8 mouse cellular contexts compared by ENCODE assay signal in genomic region chr9:110116353-110116976, GRCm38 (mm10). TPM values are rescaled to one million over a fixed set of nuclear protein-coding genes. Genes with fewer than 3 reads are reported as not detected.
DNase-seq lines count a peak whose midpoint lies in the region; ATAC-seq and TF ChIP-seq lines count a peak whose summit lies in the region.

No protein-coding gene starts in this region.

- no peak for DNase-seq in layer of hippocampus, adult 2 months (ENCODE audit: low spot score in 2 of 2)
- no peak for DNase-seq in layer of hippocampus, adult 18-20 months (ENCODE audit: low spot score in 2 of 2)
- no peak for DNase-seq in T-cell, adult 2 months (ENCODE audit: low spot score)
- no peak for DNase-seq in thymus, adult 18-20 months
- DNase-seq in cerebellum, adult 9-11 months, result no peak

- TF ChIP-seq CTCF in layer of hippocampus, adult 2 months (conservative IDR thresholded peaks at IDR 0.05), result no peak

- 7% methylated on average over 10 of the region's 10 CpGs for WGBS in hindbrain, embryonic 16.5 days
- WGBS in neural tube, embryonic 12.5 days, result 8% methylated on average over 10 of the region's 10 CpGs

- peak overlapping the region; percentile 93 for H3K9ac ChIP-seq in hindbrain, embryonic 16.5 days (ENCODE audit: low read depth, low read length)
- peak overlapping the region; percentile 94 for H3K9ac ChIP-seq in neural tube, embryonic 12.5 days

- peaks cover 13% of the 10 kb centered on the region for H3K36me3 ChIP-seq in hindbrain, embryonic 16.5 days (ENCODE audit: control insufficient read depth, insufficient read depth, low read length)
- peaks cover 27% of the 10 kb centered on the region for H3K36me3 ChIP-seq in neural tube, embryonic 12.5 days

- peak overlapping the region; percentile 96 for H3K27ac ChIP-seq in layer of hippocampus, adult 2 months
- 0 out of 2 replicates have a peak overlapping the region, but pooled peaks have one; percentile 1 for H3K27ac ChIP-seq in brown adipose tissue, adult 24 weeks (replicated peaks; ENCODE audit: low read depth, low read length)
- H3K27ac ChIP-seq in hindbrain, embryonic 16.5 days (ENCODE audit: low read depth, low read length), result peak overlapping the region; percentile 96
- peak overlapping the region; percentile 95 for H3K27ac ChIP-seq in neural tube, embryonic 12.5 days

- peak overlapping the region; percentile 92 for H3K4me3 ChIP-seq in layer of hippocampus, adult 2 months
- H3K4me3 ChIP-seq in brown adipose tissue, adult 24 weeks (ENCODE audit: insufficient read depth, low read depth, low read length), result peak overlapping the region; percentile 90
- H3K4me3 ChIP-seq in hindbrain, embryonic 16.5 days (ENCODE audit: low read length), result peak overlapping the region; percentile 79
- peak overlapping the region; percentile 84 for H3K4me3 ChIP-seq in neural tube, embryonic 12.5 days

- H3K27me3 ChIP-seq in hindbrain, embryonic 16.5 days (replicated peaks; ENCODE audit: control insufficient read depth, insufficient read depth, low read length), result no peaks in the 10 kb centered on the region
- H3K27me3 ChIP-seq in neural tube, embryonic 12.5 days (replicated peaks), result no peaks in the 10 kb centered on the region

- no peaks in the 10 kb centered on the region for H3K9me3 ChIP-seq in hindbrain, embryonic 16.5 days (ENCODE audit: control insufficient read depth, low read length)
- H3K9me3 ChIP-seq in neural tube, embryonic 12.5 days, result no peaks in the 10 kb centered on the region

- peak overlapping the region; percentile 59 for H3K4me2 ChIP-seq in hindbrain, embryonic 16.5 days (ENCODE audit: low read length)
- peak overlapping the region; percentile 81 for H3K4me2 ChIP-seq in neural tube, embryonic 12.5 days (replicated peaks)

- peaks cover 3% of the 10 kb centered on the region; the same call in 1 of the 2 replicates for H3K4me1 ChIP-seq in brown adipose tissue, adult 24 weeks (ENCODE audit: control insufficient read depth, insufficient read depth, insufficient read length, low read length)
- H3K4me1 ChIP-seq in hindbrain, embryonic 16.5 days (ENCODE audit: control insufficient read depth, insufficient read depth, low read depth, low read length), result peaks cover 16% of the 10 kb centered on the region
- peaks cover 14% of the 10 kb centered on the region for H3K4me1 ChIP-seq in neural tube, embryonic 12.5 days

- peak; percentile 61; the same call in 1 of the 2 replicates for ATAC-seq in hindbrain, embryonic 16.5 days
- ATAC-seq in neural tube, embryonic 12.5 days (ENCODE audit: low FRiP score, low read depth), result no peak

RNA-seq across cellular contexts. Expression of gene Smarcc1, which starts 1.0 kb away (rescaled TPM):
- 10 to 100 TPM; 59.7 to 60.3 TPM for total RNA-seq in layer of hippocampus, adult 2 months (2021)
- total RNA-seq in layer of hippocampus, adult 18-20 months (2021), result 10 to 100 TPM; 53.7 to 58.6 TPM
- 11.5 and 18.0 TPM in 2 replicates for polyA plus RNA-seq in brown adipose tissue, adult 24 weeks (2012; ENCODE audit: insufficient read depth, insufficient read length, missing spikeins)
- polyA plus RNA-seq in hindbrain, embryonic 16.5 days (2015; fragmentation: Nextera tagmentation; extraction: Ambion mirVana), result 69.3 and 77.6 TPM in 2 replicates
- polyA plus RNA-seq in neural tube, embryonic 12.5 days (2016; fragmentation: Nextera tagmentation; extraction: Ambion mirVana), result 172 and 185 TPM in 2 replicates

RNA-seq across cellular contexts. Expression of gene Dhx30, which starts 1.2 kb away (rescaled TPM):
- total RNA-seq in layer of hippocampus, adult 2 months (2021), result 100 to 1,000 TPM; 158 to 163 TPM
- total RNA-seq in layer of hippocampus, adult 18-20 months (2021), result 100 to 1,000 TPM; 159 to 161 TPM
- polyA plus RNA-seq in brown adipose tissue, adult 24 weeks (2012; ENCODE audit: insufficient read depth, insufficient read length, missing spikeins), result 32.4 and 35.7 TPM in 2 replicates
- polyA plus RNA-seq in hindbrain, embryonic 16.5 days (2015; fragmentation: Nextera tagmentation; extraction: Ambion mirVana), result 154 and 170 TPM in 2 replicates
- polyA plus RNA-seq in neural tube, embryonic 12.5 days (2016; fragmentation: Nextera tagmentation; extraction: Ambion mirVana), result 200 and 203 TPM in 2 replicates

Comparison
In these comparisons a context has a peak if more than half of its experiments do, and no peak if none do; other contexts are left out.
1. H3K27ac ChIP-seq: peak in every context shown above with its lines; median percentile 96 in layer of hippocampus, adult 2 months; 96 in hindbrain, embryonic 16.5 days; 95 in neural tube, embryonic 12.5 days; 1 in brown adipose tissue, adult 24 weeks.